Mouse (Mus musculus) left cerebral cortex, adult 9 months (tissue): ENCODE measurements at regions not wholly inside any gene's neighbourhood (a gene's known extent, or its start where the extent isn't known, plus 50 kb on each side); places are given as distances from the start of the nearest gene placed in this dataset.

Source experiments
- DNase-seq, 2 experiments: peaks; one replicate each; pipeline ENCODE4 v3.0.0; 2022; ENCODE audit warnings: low spot score in 2 of 2

GRCm38 (mm10) chr8:128223092-128223491, 135.3 kb upstream of the Nrp1 start:
- no peak for DNase-seq

DNA sequence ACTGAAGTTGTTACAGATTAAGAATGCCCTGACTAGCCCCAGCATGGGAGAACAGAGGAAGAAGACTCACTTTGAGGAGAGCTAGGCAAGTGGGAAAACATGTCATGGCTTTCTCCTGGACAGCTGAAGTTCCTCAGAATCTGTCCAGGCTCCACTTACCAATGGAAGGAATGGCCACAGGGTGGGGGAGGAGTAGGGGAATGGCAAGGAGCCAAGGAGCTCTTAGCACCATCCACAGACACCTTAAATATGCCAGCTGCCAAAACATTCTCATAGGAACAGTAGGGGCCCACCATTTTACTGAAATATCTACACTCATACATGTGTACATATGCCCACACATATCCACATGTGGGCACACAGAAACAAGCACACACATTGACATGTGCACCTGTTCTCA, 134.9 kb upstream of the Nrp1 start:
- DNase-seq, result no peak

GRCm38 (mm10) chr8:128225123-128225522, 133.3 kb upstream of the Nrp1 start:
- no peak for DNase-seq

DNA sequence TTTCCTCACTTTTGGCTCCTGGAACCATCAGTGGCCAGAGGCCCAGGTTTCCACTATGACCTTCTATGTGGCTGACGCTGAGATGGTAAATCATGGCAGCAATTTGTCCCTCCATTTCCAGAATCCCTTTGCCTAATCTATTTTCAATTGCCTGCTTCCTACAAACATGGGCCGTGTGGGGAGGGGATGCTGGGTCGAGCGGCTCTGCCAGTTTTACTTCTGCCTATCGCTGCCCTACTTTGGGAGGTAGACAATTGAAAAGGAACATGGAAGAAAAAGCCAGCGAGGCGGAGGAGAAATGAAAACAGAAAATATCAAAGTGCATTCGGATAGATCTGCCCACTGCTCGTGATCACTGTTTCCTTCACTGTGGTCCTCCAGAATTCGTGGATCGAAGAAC, 123.3 kb upstream of the Nrp1 start:
- DNase-seq, result no peak

- DNase-seq, result no peak
Measured at GRCm38 (mm10) chr8:128235527-128235926, 122.9 kb upstream of the Nrp1 start.

DNA sequence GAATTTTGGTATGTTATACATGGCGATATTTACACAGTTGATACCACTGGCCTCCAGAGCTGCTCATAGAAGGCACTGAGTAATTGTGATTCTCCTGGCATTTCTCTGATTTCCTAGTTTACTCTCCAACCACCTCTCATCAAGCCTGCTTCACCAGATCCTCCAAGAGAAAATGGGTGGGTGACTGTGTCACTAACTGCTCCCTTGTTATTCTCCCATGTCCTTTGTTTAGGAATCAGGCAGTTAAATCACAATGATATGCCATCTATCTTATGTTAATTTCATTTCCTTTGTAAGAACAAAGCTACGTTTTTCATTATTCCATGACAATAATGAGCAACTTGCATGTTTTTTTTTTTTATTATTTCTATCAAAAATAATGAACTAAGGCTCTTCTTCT, 122.3 kb upstream of the Nrp1 start:
- DNase-seq, result no peak

- no peak for DNase-seq
Measured at GRCm38 (mm10) chr8:128238948-128239347, 119.5 kb upstream of the Nrp1 start.

DNA sequence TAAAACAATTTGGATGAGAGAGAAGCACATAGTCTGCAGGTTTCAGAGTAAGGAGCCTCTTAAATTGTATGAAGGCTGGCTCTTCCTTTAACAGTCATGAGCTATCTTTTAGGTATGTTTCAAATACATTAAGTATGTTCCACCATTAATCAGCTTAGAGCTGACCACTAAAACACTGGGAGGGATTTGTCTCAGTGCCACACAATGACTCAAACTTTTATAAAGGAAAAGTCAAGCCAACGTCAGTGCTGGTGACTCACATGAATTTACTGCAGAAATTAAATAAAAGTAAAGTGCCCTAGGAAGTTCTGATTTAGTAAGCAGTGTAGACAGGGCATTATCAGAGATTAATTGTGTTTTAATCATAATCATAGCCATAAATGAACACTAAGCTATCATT, 118.6 kb upstream of the Nrp1 start:
- no peak for DNase-seq

GRCm38 (mm10) chr8:128241200-128241599, 117.2 kb upstream of the Nrp1 start:
- no peak for DNase-seq

DNA sequence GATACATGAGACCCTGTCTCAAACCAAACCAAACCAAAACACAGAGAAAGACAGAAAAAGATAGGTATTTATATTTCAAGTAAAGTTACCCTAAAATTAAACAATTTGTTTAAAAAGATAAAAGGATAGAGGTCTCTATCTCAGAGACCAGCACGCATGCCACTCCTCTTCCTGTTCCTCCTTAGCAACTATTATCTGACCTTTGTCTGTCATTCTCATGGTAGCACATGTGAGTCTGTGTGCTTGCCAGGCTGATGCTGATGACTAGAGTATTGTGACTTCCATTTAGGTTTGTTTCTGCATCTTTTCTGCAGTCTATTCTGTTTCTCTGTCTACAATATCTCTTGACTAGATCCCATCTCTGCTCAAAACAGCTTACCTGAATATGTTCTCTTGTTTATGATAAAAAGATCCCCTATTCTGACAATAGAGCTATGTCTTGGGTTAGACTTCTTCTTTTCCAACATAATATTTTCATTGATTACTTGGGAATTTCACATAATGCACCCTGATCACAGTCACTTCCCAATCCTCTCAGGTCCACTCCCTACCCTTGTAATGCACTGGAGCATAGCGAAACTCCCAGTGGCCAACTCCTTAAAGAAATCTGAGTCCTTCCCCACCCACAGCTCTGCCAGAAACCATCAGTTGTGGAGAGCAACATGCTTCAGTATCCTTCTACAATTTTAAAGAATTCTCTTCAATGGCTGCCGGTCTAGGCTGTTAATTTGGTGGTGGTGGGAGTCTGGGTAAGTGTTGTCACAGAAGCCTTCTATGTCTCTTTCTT, 115.7 kb upstream of the Nrp1 start:
- DNase-seq, result no peak

DNA sequence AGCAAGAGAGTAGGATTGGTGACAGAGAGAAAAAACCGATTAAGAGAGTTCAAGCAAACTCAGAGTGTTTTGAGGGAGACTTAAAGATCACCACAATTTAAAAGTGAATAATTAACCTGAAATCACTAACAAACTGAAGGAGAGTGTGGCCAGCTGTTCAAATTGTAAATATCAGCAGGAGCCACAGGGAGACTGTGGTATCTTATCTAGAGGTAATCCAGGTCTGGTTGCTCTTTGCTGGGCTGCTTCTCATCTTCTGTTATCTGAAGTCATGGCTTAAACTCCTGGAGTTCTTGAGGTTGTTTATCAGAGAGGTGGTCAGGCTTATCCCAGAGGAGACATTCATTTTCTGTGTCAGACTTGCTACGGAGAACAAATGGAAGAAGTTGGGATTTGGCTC, 106.7 kb upstream of the Nrp1 start:
- DNase-seq, result no peak

- no peak for DNase-seq
Measured at GRCm38 (mm10) chr8:128260836-128261235, 97.6 kb upstream of the Nrp1 start.

DNA sequence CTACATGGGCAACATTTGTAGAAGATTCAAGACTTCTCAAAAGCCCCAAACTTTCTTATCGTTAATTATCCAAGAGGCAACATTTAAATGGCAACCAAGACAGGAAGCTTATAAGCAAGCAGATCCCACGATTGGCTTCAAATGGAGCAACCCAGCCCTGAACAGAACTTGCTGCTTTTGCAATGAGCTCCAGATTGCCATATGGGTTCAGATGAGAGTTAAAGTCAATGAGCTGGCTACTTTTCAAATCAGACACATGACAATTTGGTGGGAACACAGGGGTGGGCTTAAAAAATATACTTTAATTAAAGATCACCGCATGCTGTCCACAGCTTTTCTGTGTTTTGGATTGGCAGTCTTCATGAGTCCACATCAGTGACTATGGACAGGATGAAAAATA, 97.0 kb upstream of the Nrp1 start:
- no peak for DNase-seq

GRCm38 (mm10) chr8:128263251-128263947, 95.0 kb upstream of the Nrp1 start:
- no peak for DNase-seq

DNA sequence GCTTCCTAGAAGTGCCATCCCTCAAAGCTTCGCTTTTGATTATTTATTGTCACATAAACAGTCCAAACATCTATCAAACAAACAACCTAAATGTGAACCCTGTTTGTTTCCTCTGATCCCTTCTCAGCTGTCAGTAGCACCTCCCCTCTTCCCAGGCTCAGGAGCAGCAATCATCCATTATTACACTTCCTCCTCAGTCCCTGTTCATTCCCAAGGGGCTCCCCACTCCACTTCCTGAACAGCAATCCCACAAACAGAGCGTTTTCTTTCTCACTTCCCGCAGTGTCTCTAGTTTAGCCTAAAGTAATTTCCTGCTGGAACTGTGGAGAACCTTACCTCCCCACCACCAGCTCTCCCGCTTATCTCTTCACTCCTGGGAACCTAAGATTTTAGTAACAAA, 91.1 kb upstream of the Nrp1 start:
- DNase-seq, result no peak

DNA sequence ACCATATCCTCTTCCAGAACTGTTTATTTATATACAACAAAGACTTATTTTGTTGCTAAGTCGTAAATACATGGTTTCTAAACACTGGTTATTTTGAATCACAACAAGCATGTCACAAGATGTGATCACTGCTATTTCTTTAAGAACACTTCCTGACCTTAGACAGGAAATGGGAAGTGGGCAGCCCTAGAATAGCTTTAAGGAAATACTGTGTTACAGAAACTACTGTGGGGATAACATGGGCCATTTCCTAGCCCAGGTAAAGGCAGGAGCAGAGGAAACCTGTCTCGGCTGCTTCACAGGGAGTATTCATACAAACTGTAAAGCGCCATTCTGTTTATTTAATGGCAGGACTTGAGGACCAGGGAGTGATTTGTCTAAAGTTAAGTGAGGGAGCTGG, 90.4 kb upstream of the Nrp1 start:
- no peak for DNase-seq

- no peak for DNase-seq
Measured at GRCm38 (mm10) chr8:128269546-128269945, 88.9 kb upstream of the Nrp1 start.

- DNase-seq, result peak; percentile 3 to 33
Measured at GRCm38 (mm10) chr8:128272866-128273344, 85.5 kb upstream of the Nrp1 start.

- no peak for DNase-seq
Measured at GRCm38 (mm10) chr8:128276475-128276874, 81.9 kb upstream of the Nrp1 start.

GRCm38 (mm10) chr8:128282802-128283201, 75.6 kb upstream of the Nrp1 start:
- no peak for DNase-seq

DNA sequence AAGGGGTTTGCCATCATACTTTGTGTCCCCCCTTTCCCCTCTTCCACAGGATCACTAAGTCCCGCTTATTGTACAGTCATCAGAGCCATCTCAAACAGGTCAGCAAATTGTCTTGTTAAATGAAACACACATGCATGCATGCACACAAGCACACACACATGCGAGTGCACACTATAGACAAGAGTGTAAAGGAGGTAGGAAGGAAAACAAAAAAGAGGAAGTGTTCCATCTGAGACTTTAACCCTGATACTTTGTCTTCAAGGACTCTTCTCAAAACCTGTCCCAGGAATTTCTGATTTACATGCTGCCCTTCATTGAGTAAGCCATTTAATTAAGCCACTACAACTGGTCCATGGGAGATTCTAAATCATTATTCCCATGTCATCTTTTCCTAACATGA, 75.0 kb upstream of the Nrp1 start:
- DNase-seq, result no peak

- no peak for DNase-seq
Measured at GRCm38 (mm10) chr8:128284816-128285215, 73.6 kb upstream of the Nrp1 start.

DNA sequence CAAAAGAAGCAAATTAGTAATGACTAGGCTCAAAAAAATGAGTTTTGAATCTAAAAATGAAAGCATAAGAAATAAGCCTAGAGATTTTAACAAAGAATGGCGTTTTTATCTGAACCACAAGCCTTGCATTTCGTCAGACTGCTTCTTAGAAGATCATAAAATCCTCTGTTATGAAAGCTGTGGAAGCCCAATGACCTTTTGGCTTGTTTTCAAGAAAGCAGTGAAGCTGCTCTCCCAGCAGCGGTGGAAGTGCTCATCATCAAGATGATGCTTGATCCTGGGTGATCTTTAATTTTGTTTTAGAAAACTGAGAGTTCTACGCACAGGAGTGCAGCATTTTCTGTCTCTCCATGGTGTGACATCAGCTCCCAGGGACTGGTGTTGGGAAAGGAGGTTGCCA, 68.3 kb upstream of the Nrp1 start:
- no peak for DNase-seq
